Mouse (Mus musculus) neural tube, embryonic 11.5 days (tissue): ENCODE measurements around the gene Spib. TPM values are rescaled to one million over a fixed set of nuclear protein-coding genes. Genes with fewer than 3 reads are reported as not detected.

ENCODE experiments used
- ATAC-seq: fragments of 200-750 bp; cut with Nextera tagmentation; 2 replicates; pipeline ENCODE4 v1.8.0; 2017; ENCODE audit warnings: moderate number of reproducible peaks, mild to moderate bottlenecking, moderate TSS enrichment, moderate library complexity; ENCODE audit not compliant: insufficient read depth, low FRiP score, low TSS enrichment
- DNase-seq: peaks from one replicate; pipeline ENCODE4 v3.0.0-alpha.2; 2015; ENCODE audit warnings: low spot score
- H3K27ac ChIP-seq: fragments of 300-500 bp; sonication (generic); 2 replicates; pipeline ENCODE4 v1.5.1; 2014; ENCODE audit warnings: low read depth, mild to moderate bottlenecking, low read length
- H3K27me3 ChIP-seq: fragments of 300-500 bp; sonication (generic); 2 replicates; pipeline ENCODE4 v1.6.1; 2014; ENCODE audit warnings: mild to moderate bottlenecking, low read length, mixed read lengths; ENCODE audit not compliant: control insufficient read depth, insufficient read depth
- H3K36me3 ChIP-seq: fragments of 300-500 bp; sonication (generic); 2 replicates; pipeline ENCODE4 v1.6.1; 2014; ENCODE audit warnings: mild to moderate bottlenecking, low read length, moderate library complexity, mixed read lengths; ENCODE audit not compliant: control insufficient read depth, insufficient read depth
- H3K4me1 ChIP-seq: fragments of 300-500 bp; sonication (generic); 2 replicates; pipeline ENCODE4 v1.6.1; 2014; ENCODE audit warnings: low read length, mixed read lengths; ENCODE audit not compliant: control insufficient read depth, insufficient read depth
- H3K4me2 ChIP-seq: fragments of 300-500 bp; sonication (generic); 2 replicates; pipeline ENCODE4 v1.6.1; 2014; ENCODE audit warnings: low read depth, mild to moderate bottlenecking, moderate library complexity
- H3K4me3 ChIP-seq: fragments of 300-500 bp; sonication (generic); 2 replicates; pipeline ENCODE4 v1.5.1; 2014; ENCODE audit warnings: low read depth, low read length
- H3K9ac ChIP-seq: fragments of 300-500 bp; sonication (generic); 2 replicates; pipeline ENCODE4 v1.6.1; 2014; ENCODE audit warnings: mild to moderate bottlenecking, low read length
- H3K9me3 ChIP-seq: fragments of 300-500 bp; sonication (generic); 2 replicates; pipeline ENCODE4 v1.6.1; 2016; ENCODE audit warnings: low read length; ENCODE audit not compliant: control insufficient read depth
- WGBS: fragments of 180-500 bp; shearing (Covaris S2); extraction: QIAGEN DNeasy Blood & Tissue Kit; methylation state at CpG from one replicate; pipeline ENCODE4 v1.1.7; 2014; 5-methylcytosine and 5-hydroxymethylcytosine counted together
- polyA plus RNA-seq: library from polyadenylated mRNA; unstranded; fragments of >200 nt; fragmentation: Nextera tagmentation; extraction: Ambion mirVana; gene quantifications from 2 replicates; pipeline ENCODE4 v1.2.1, GENCODE M21; 2014

The Spib gene
- polyA plus RNA-seq, 1 experiment from 2014 or later: not detected

DNA sequence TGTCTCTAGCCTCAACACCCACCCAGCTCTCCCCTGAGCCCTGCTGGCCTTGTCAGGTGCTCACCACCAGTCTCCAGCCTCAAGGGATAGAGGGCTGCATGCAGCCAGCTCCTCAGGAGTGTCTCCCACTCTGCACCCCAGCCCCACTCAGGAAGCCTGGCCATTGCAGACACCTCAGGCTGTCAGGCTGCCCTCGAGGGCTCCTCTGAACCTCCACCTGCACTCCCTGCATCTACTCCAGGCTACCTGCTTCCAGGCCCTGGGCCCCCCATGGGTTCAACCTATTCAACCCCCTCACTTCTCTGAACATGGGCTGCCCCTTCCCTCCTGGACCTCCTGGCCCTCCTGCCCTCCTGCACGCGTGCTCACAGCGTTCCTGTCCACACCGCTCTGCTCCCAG, 40.5 kb downstream of the Spib start:
- Histone ChIP-seq H3K9me3 (no peaks in the 10 kb centered on the region), H3K4me2 (no peak overlapping the region), H3K36me3 (peaks cover 10% of the 10 kb centered on the region), H3K9ac (no peak overlapping the region), H3K4me3 (no peak overlapping the region), H3K27me3 (no peaks in the 10 kb centered on the region), H3K27ac (no peak overlapping the region), H3K4me1 (peaks cover 6% of the 10 kb centered on the region; the same call in 1 of the 2 replicates)
- DNase-seq (no peak), ATAC-seq (no peak)
- 99% methylated on average over 5 of the region's 5 CpGs for WGBS

DNA sequence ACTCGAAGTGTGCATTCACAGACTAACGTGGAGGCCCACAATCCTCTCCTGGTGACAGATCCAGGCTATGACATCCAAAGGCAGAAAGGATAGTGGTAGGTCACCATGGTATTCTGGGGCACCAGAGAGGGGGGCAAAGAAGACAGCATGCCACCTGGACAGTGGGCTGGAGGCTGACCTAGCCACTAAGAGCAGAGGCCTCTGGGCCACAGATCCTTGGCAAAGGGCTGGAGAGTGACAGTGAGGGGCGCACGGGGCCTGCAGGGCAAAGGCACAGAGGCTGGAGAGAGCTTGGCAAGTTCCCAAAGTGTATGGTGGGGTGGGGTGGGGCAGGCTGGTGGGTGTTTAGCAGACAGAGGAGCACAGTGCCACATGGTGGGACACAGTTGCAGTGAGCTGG, 41.6 kb downstream of the Spib start:
- peaks cover 10% of the 10 kb centered on the region for H3K36me3 ChIP-seq
- no peak overlapping the region for H3K4me2 ChIP-seq
- H3K27ac ChIP-seq: no peak overlapping the region
- no peak for DNase-seq
- no peak overlapping the region for H3K9ac ChIP-seq
- no peaks in the 10 kb centered on the region for H3K27me3 ChIP-seq
- no peak overlapping the region for H3K4me3 ChIP-seq
- no peaks in the 10 kb centered on the region for H3K9me3 ChIP-seq
- no peak for ATAC-seq
- H3K4me1 ChIP-seq: peaks cover 2% of the 10 kb centered on the region; the same call in 1 of the 2 replicates
- 89% methylated on average over 4 of the region's 4 CpGs for WGBS

DNA sequence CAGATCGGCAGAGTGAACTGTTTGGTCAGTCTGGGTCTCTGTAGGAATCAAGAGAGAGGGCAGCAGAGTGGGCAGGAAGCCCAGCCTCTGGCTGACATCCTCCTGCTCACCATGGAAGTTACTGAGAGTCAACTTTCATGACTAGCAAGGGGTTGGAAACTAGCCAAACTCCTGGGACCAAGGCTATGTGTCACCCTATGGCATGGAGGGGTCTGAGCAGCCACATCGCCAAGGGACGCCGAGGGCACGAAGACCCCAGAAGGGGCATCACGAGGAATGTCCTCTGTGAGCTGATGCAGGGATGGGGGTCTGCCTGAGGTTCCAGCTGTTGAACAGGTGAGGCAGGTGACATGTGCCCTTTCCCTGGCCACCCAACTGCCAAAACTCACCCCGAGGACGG, 43.3 kb downstream of the Spib start:
- Histone ChIP-seq H3K9me3 (no peaks in the 10 kb centered on the region), H3K9ac (no peak overlapping the region), H3K27me3 (no peaks in the 10 kb centered on the region), H3K36me3 (peaks cover 10% of the 10 kb centered on the region), H3K4me2 (no peak overlapping the region), H3K4me3 (no peak overlapping the region), H3K4me1 (no peaks in the 10 kb centered on the region), H3K27ac (no peak overlapping the region)
- ATAC-seq (no peak), DNase-seq (no peak)
- WGBS: 94% methylated on average over 8 of the region's 8 CpGs

GRCm38 (mm10) chr7:44487936-44488335, 43.9 kb downstream of the Spib start:
- Histone ChIP-seq H3K4me2 (no peak overlapping the region), H3K27me3 (no peaks in the 10 kb centered on the region), H3K9ac (no peak overlapping the region), H3K9me3 (no peaks in the 10 kb centered on the region), H3K4me1 (no peaks in the 10 kb centered on the region), H3K36me3 (peaks cover 7% of the 10 kb centered on the region), H3K27ac (no peak overlapping the region), H3K4me3 (no peak overlapping the region)
- no peak for ATAC-seq
- 92% methylated on average over 7 of the region's 7 CpGs for whole genome bisulfite sequencing
- DNase-seq: no peak

DNA sequence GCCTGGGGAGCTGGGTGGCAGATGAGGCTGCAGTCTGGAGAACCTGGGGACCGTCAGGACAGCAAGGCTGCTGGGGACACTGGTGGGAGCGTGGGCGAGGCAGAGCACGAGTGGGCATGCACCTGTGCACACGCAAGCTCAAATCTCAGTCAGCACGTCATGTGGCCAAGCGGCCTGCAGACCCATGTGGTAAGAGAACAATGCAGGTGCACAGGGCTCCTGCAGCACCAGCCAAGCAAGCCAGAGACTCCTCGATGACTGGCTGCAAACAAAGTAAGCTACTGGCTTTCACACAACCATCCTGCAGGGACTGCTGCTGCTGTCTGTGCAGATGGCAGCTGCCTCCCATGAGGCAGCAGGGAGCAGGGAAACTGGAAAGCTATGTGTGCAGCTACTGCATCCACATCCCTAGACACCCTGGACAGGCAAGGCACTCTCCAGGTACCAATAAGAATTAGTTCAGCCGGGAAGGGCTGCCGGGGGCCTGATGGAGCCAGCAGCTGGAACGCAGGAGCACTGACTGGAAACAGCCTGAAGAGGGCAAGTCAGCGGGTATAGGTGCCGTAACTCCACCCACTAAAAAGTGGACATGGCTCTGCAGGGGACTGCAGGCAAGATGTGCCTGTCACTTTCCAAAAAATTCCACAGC, 44.8 kb downstream of the Spib start:
- no peaks in the 10 kb centered on the region for H3K27me3 ChIP-seq
- H3K9me3 ChIP-seq: no peaks in the 10 kb centered on the region
- no peak overlapping the region for H3K4me2 ChIP-seq
- H3K9ac ChIP-seq: no peak overlapping the region
- no peak overlapping the region for H3K27ac ChIP-seq
- no peak for DNase-seq
- ATAC-seq: no peak
- no peak overlapping the region for H3K4me3 ChIP-seq
- H3K4me1 ChIP-seq: no peaks in the 10 kb centered on the region
- peaks cover 7% of the 10 kb centered on the region for H3K36me3 ChIP-seq
- WGBS: 65% methylated on average over 13 of the region's 13 CpGs

- Histone ChIP-seq H3K9me3 (no peaks in the 10 kb centered on the region), H3K9ac (no peak overlapping the region), H3K4me1 (no peaks in the 10 kb centered on the region), H3K36me3 (0 out of 2 replicates have a peak, but pooled peaks cover 3% of the 10 kb centered on the region), H3K27me3 (no peaks in the 10 kb centered on the region), H3K4me3 (no peak overlapping the region), H3K4me2 (no peak overlapping the region), H3K27ac (no peak overlapping the region)
- WGBS: 71% methylated on average over 7 of the region's 7 CpGs
- DNase-seq (no peak), ATAC-seq (peak; percentile 50; the same call in 1 of the 2 replicates)
These were observed 46.2 kb downstream of the Spib start for GRCm38 (mm10) chr7:44485572-44486195.

- H3K36me3 ChIP-seq: 0 out of 2 replicates have a peak, but pooled peaks cover 3% of the 10 kb centered on the region
- no peak overlapping the region for H3K4me2 ChIP-seq
- H3K9me3 ChIP-seq: no peaks in the 10 kb centered on the region
- 29% methylated on average over 5 of the region's 5 CpGs for WGBS
- peak; percentile 75; the same call in 1 of the 2 replicates for ATAC-seq
- H3K9ac ChIP-seq: no peak overlapping the region
- DNase-seq: peak; percentile 87
- H3K4me3 ChIP-seq: no peak overlapping the region
- no peaks in the 10 kb centered on the region for H3K4me1 ChIP-seq
- no peak overlapping the region for H3K27ac ChIP-seq
- H3K27me3 ChIP-seq: no peaks in the 10 kb centered on the region
These were observed 46.9 kb downstream of the Spib start for GRCm38 (mm10) chr7:44484841-44485571.

GRCm38 (mm10) chr7:44484109-44484508, 47.8 kb downstream of the Spib start:
- H3K9ac ChIP-seq: no peak overlapping the region
- WGBS: 88% methylated on average over 1 of the region's 1 CpGs
- no peak for DNase-seq

More at GRCm38 (mm10) chr7:44484109-44484508, 47.8 kb downstream of the Spib start:
- no peak overlapping the region for H3K27ac ChIP-seq
- no peak for ATAC-seq
- no peaks in the 10 kb centered on the region for H3K27me3 ChIP-seq
- H3K9me3 ChIP-seq: no peaks in the 10 kb centered on the region
- H3K4me1 ChIP-seq: no peaks in the 10 kb centered on the region
- H3K36me3 ChIP-seq: 0 out of 2 replicates have a peak, but pooled peaks cover 3% of the 10 kb centered on the region
- H3K4me3 ChIP-seq: no peak overlapping the region
- H3K4me2 ChIP-seq: no peak overlapping the region
